Mouse (Mus musculus): Measurements from ENCODE around the gene Olfr90.

- TF ChIP-seq CTCF (IDR thresholded peaks at IDR 0.05) (no peak), EP300 (IDR thresholded peaks at IDR 0.05) (no peak)
Observed at GRCm38 (mm10) chr17:37050399-37050798, 37.9 kb downstream of the Olfr90 start.

Measured in lung, postnatal 0 days (tissue).